Mouse (Mus musculus) stomach, postnatal 0 days (tissue): ENCODE measurements around the gene Gm21680. TPM values are rescaled to one million over a fixed set of nuclear protein-coding genes. Genes with fewer than 3 reads are reported as not detected.
A peak's percentile ranks its signal among the peaks of the same experiment; 100 is the strongest.
"Not testable (repeated sequence)": the region's sequence is repeated elsewhere in the genome, so short reads cannot be mapped to it uniquely, and the experiment has no call there.

ENCODE experiments used
- ATAC-seq: fragments of 200-750 bp; cut with Nextera tagmentation; 2 replicates; pipeline ENCODE4 v1.8.0; 2017; ENCODE audit not compliant: low FRiP score, low TSS enrichment
- DNase-seq: peaks from one replicate; pipeline ENCODE4 v3.0.0-alpha.2; 2016; ENCODE audit warnings: low spot score
- H3K27ac ChIP-seq: fragments of 300-500 bp; sonication (generic); replicated peaks from 2 replicates; pipeline ENCODE4 v1.5.1; 2014; ENCODE audit warnings: mild to moderate bottlenecking, control low read depth
- H3K27me3 ChIP-seq: fragments of 300-500 bp; sonication (generic); 2 replicates; pipeline ENCODE4 v1.6.1; 2014; ENCODE audit warnings: low read length; ENCODE audit not compliant: control insufficient read depth, insufficient read depth
- H3K36me3 ChIP-seq: fragments of 300-500 bp; sonication (generic); 2 replicates; pipeline ENCODE4 v1.6.1; 2014; ENCODE audit warnings: low read length, mixed read lengths; ENCODE audit not compliant: control insufficient read depth, insufficient read depth
- H3K4me1 ChIP-seq: fragments of 300-500 bp; sonication (generic); replicated peaks from 2 replicates; pipeline ENCODE4 v1.6.1; 2014; ENCODE audit warnings: antibody characterized with exemption; ENCODE audit not compliant: control insufficient read depth, insufficient read depth
- H3K4me2 ChIP-seq: fragments of 300-500 bp; sonication (generic); replicated peaks from 2 replicates; pipeline ENCODE4 v1.6.1; 2014; ENCODE audit warnings: low read depth, mild to moderate bottlenecking, control low read depth, moderate library complexity
- H3K4me3 ChIP-seq: fragments of 300-500 bp; sonication (generic); 2 replicates; pipeline ENCODE4 v1.5.1; 2014; ENCODE audit warnings: low read depth, low read length, control low read depth
- H3K9ac ChIP-seq: fragments of 300-500 bp; sonication (generic); 2 replicates; pipeline ENCODE4 v1.6.1; 2014; ENCODE audit warnings: mild to moderate bottlenecking, low read length, control low read depth, mixed read lengths
- H3K9me3 ChIP-seq: fragments of 300-500 bp; sonication (generic); 2 replicates; pipeline ENCODE4 v1.6.1; 2016; ENCODE audit warnings: low read length; ENCODE audit not compliant: control insufficient read depth
- WGBS: fragments of 180-500 bp; shearing (Covaris S2); extraction: QIAGEN DNeasy Blood & Tissue Kit; methylation state at CpG from one replicate; pipeline ENCODE4 v1.1.7; 2014; 5-methylcytosine and 5-hydroxymethylcytosine counted together
- polyA plus RNA-seq: library from polyadenylated mRNA; unstranded; fragments of >200 nt; fragmentation: Nextera tagmentation; extraction: Ambion mirVana; gene quantifications from 2 replicates; pipeline ENCODE4 v1.2.1, GENCODE M21; 2015

The Gm21680 gene
- 0.04 TPM in 1 of 2 replicates, not detected in the other for polyA plus RNA-seq

DNA sequence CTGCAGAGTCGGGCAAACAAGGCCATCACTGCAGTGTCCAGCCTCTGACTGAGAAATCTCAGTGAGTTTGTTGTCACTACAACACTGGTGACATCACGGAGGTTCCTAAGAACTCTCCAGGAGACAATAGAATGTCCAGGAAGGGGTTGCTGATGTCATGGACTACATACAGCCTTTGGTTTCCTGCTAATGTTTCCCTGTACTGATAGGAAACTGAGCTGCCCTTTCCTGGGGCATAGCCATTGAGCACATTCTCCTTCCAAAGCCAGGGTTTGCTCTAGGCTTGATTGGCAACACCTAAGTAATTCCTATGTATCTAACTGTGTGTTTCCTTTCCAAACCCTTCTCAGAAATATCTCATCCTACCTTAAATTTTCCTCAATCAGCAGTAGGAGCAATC, at the start of gene Gm21680:
TSS of gene Gm21680 (minus strand) at position 101 of the 400 bp plus-strand sequence.
- ATAC-seq, H3K4me2 ChIP-seq, H3K4me1 ChIP-seq, H3K9me3 ChIP-seq, DNase-seq, H3K9ac ChIP-seq, H3K27ac ChIP-seq, H3K27me3 ChIP-seq, H3K4me3 ChIP-seq, H3K36me3 ChIP-seq: not testable (repeated sequence)
- WGBS: no CpG with 5 or more reads among the region's 2 CpGs

DNA sequence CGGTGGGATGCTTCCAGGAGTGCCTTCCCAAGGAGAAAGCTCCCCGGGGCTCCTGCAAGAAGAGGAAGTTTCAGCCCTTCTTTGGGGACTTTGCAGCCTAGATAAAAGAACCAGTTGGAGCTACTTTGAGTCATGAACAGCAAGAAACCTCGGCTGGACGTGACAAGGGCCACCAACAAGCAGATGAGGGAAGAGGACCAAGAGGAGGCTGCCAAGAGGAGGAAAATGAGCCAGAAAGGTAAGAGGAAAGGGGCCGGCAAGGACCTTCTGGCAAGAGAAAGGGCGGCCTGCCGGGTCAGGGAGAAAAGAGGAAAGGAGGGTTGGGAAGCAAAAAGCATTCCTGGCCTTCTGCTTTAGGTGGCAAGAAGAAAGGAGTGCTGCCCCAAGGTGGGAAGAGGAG, 35.2 kb upstream of the Gm21680 start:
- not testable (repeated sequence) for H3K4me3 ChIP-seq, H3K4me1 ChIP-seq, H3K9ac ChIP-seq, H3K27ac ChIP-seq, DNase-seq, H3K4me2 ChIP-seq, H3K27me3 ChIP-seq, H3K36me3 ChIP-seq, H3K9me3 ChIP-seq
- WGBS: 69% methylated on average over 6 of the region's 7 CpGs
- ATAC-seq: 0 out of 2 replicates have a peak, but pooled peaks have one; percentile 6

DNA sequence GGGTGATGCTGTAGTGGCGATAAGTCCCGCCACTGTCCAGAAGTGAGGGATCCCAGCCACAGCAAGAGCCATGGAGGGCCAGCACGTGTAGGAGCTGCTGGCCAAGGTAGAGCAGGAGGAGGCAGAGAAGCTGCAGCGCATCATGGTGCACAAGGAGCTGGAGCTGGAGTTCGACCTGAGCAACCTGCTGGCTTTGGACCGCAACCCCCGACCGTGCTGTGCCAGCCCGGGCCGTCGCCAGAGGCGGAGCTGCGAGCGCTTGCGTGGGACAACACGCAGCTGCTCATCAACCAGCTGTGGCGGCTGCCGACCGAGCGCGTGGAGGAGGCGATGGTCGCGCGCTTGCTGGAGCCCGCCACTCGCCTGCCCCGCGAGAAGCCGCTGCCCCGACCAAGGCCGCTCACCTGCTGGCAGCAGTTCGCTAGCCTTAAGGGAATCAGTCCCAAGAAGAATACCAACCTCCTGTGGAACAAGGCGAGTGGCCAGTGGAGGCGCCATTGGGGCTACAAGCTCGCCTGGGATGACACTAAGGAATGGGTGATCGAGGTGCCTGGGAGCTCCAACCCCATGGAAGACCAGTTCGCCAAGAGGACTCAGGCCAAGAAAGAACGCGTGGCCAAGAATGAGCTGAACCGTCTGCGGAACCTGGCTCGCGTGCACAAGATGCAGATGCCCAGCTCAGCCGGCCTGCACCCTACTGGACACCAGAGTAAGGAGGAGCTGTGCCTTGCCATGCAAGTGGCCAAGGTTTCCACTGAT, 34.7 kb upstream of the Gm21680 start:
- DNase-seq (peak; percentile 32), ATAC-seq (peak; percentile 65)
- H3K36me3 ChIP-seq, H3K27me3 ChIP-seq, H3K27ac ChIP-seq, H3K9me3 ChIP-seq, H3K4me1 ChIP-seq, H3K9ac ChIP-seq: not testable (repeated sequence)
- Histone ChIP-seq H3K4me3 (peak overlapping the region; percentile 33), H3K4me2 (peak overlapping the region; percentile 50)
- WGBS: 15% methylated on average over 41 of the region's 45 CpGs

DNA sequence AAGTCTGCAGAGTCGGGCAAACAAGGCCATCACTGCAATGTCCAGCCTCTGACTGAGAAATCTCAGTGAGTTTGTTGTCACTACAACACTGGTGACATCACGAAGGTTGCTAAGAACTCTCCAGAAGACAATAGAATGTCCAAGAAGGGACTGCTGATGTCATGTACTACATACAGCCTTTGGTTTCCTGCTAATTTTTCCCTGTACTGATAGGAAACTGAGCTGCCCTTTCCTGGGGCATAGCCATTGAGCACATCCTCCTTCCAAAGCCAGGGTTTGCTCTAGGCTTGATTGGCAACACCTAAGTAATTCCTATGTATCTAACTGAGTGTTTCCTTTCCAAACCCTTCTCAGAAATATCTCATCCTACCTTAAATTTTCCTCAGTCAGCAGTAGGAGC, 32.2 kb upstream of the Gm21680 start, which contains the start of gene Gm1979:
TSS of gene Gm1979 (minus strand) at position 101 of the 400 bp plus-strand sequence.
- not testable (repeated sequence) for H3K4me3 ChIP-seq, H3K4me2 ChIP-seq, ATAC-seq, DNase-seq, H3K9ac ChIP-seq, H3K27ac ChIP-seq, H3K4me1 ChIP-seq, H3K27me3 ChIP-seq, H3K9me3 ChIP-seq, H3K36me3 ChIP-seq
- 83% methylated on average over 1 of the region's 2 CpGs for WGBS

DNA sequence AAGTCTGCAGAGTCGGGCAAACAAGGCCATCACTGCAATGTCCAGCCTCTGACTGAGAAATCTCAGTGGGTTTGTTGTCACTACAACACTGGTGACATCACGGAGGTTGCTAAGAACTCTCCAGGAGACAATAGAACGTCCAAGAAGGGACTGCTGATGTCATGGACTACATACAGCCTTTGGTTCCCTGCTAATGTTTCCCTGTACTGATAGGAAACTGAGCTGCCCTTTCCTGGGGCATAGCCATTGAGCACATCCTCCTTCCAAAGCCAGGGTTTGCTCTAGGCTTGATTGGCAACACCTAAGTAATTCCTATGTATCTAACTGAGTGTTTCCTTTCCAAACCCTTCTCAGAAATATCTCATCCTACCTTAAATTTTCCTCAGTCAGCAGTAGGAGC, 16.1 kb upstream of the Gm21680 start, which contains the start of gene Gm21698:
TSS of gene Gm21698 (minus strand) at position 101 of the 400 bp plus-strand sequence.
- ATAC-seq: not testable (repeated sequence)
- no CpG with 5 or more reads among the region's 3 CpGs for WGBS

DNA sequence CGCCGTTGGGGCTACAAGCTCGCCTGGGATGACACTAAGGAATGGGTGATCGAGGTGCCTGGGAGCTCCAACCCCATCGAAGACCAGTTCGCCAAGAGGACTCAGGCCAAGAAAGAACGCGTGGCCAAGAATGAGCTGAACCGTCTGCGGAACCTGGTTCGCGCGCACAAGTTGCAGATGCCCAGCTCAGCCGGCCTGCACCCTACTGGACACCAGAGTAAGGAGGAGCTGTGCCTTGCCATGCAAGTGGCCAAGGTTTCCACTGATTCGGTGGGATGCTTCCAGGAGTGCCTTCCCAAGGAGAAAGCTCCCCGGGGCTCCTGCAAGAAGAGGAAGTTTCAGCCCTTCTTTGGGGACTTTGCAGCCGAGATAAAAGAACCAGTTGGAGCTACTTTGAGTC, 15.4 kb downstream of the Gm21680 start:
- WGBS: 59% methylated on average over 16 of the region's 17 CpGs
- H3K27ac ChIP-seq, H3K9me3 ChIP-seq, H3K27me3 ChIP-seq, H3K36me3 ChIP-seq, H3K4me3 ChIP-seq, DNase-seq, H3K4me2 ChIP-seq, H3K4me1 ChIP-seq, H3K9ac ChIP-seq, ATAC-seq: not testable (repeated sequence)

More for the DNA sequence above, 16.1 kb upstream of the Gm21680 start, which contains the start of gene Gm21698:
- H3K27me3 ChIP-seq, DNase-seq, H3K4me3 ChIP-seq, H3K36me3 ChIP-seq, H3K4me1 ChIP-seq, H3K9me3 ChIP-seq, H3K27ac ChIP-seq, H3K9ac ChIP-seq, H3K4me2 ChIP-seq: not testable (repeated sequence)

DNA sequence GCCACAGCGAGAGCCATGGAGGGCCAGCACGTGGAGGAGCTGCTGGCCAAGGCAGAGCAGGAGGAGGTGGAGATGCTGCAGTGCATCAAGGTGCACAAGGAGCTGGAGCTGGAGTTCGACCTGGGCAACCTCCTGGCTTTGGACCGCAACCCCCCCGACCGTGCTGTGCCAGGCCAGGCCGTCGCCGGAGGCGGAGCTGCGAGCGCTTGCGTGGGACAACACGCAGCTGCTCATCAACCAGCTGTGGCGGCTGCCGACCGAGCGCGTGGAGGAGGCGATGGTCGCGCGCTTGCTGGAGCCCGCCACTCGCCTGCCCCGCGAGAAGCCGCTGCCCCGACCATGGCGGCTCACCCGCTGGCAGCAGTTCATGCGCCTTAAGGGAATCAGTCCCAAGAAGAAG, 15.9 kb downstream of the Gm21680 start:
- not testable (repeated sequence) for H3K4me1 ChIP-seq, H3K27me3 ChIP-seq, H3K4me3 ChIP-seq, ATAC-seq, H3K9ac ChIP-seq, H3K36me3 ChIP-seq, H3K27ac ChIP-seq, H3K4me2 ChIP-seq, H3K9me3 ChIP-seq
- peak; percentile 24 for DNase-seq
- 27% methylated on average over 27 of the region's 32 CpGs for WGBS

DNA sequence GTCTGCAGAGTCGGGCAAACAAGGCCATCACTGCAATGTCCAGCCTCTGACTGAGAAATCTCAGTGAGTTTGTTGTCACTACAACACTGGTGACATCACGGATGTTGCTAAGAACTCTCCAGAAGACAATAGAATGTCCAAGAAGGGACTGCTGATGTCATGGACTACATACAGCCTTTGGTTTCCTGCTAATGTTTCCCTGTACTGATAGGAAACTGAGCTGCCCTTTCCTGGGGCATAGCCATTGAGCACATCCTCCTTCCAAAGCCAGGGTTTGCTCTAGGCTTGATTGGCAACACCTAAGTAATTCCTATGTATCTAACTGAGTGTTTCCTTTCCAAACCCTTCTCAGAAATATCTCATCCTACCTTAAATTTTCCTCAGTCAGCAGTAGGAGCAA, 18.1 kb downstream of the Gm21680 start, which contains the start of gene Gm21671:
TSS of gene Gm21671 (minus strand) at position 101 of the 400 bp plus-strand sequence.
- not testable (repeated sequence) for H3K9me3 ChIP-seq, DNase-seq, H3K4me3 ChIP-seq, H3K27me3 ChIP-seq, H3K36me3 ChIP-seq, ATAC-seq, H3K27ac ChIP-seq, H3K4me1 ChIP-seq, H3K4me2 ChIP-seq, H3K9ac ChIP-seq
- 61% methylated on average over 2 of the region's 2 CpGs for WGBS

DNA sequence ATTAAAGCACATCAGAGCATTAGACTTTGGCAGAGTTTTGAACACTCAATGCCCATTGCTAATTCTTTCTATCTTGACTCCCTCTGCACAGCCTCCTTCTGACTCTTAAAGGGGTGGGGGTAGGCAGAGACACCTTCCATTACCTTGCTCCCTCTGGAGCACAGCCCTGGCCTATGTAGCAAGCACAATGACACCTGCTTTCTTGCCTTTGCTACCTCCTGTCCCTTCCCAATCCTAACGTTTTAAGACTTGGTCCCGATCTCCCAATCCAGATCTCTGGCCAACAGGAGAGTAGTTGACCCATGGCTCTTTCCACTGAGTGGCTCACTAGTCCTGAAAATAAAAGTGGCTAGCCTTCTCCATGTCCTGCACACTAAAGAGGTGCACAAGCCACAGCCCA, 27.1 kb downstream of the Gm21680 start:
- not testable (repeated sequence) for H3K4me2 ChIP-seq, ATAC-seq, H3K27me3 ChIP-seq, H3K9me3 ChIP-seq, H3K27ac ChIP-seq, H3K36me3 ChIP-seq, DNase-seq, H3K4me1 ChIP-seq, H3K4me3 ChIP-seq, H3K9ac ChIP-seq
- WGBS: 77% methylated on average over 2 of the region's 2 CpGs
